Mouse (Mus musculus) hindbrain, embryonic 11.5 days (tissue): ENCODE measurements around the gene Plscr3. TPM values are rescaled to one million over a fixed set of nuclear protein-coding genes. Genes with fewer than 3 reads are reported as not detected.

ENCODE experiments used
- ATAC-seq: fragments of 200-750 bp; cut with Nextera tagmentation; 2 replicates; pipeline ENCODE4 v1.8.0; 2017; ENCODE audit warnings: mild to moderate bottlenecking, moderate TSS enrichment, moderate library complexity; ENCODE audit not compliant: low FRiP score
- DNase-seq: peaks from one replicate; pipeline ENCODE4 v3.0.0-alpha.2; 2015; ENCODE audit warnings: low spot score
- H3K27ac ChIP-seq: fragments of 300-500 bp; sonication (generic); 2 replicates; pipeline ENCODE4 v1.5.1; 2014; ENCODE audit warnings: mild to moderate bottlenecking, low read depth, low read length
- H3K27me3 ChIP-seq: fragments of 300-500 bp; sonication (generic); 2 replicates; pipeline ENCODE4 v1.6.1; 2014; ENCODE audit warnings: mild to moderate bottlenecking, low read length, moderate library complexity, mixed read lengths; ENCODE audit not compliant: control insufficient read depth, insufficient read depth
- H3K36me3 ChIP-seq: fragments of 300-500 bp; sonication (generic); 2 replicates; pipeline ENCODE4 v1.6.1; 2014; ENCODE audit warnings: mild to moderate bottlenecking, low read length, moderate library complexity, mixed read lengths; ENCODE audit not compliant: control insufficient read depth, insufficient read depth
- H3K4me1 ChIP-seq: fragments of 300-500 bp; sonication (generic); replicated peaks from 2 replicates; pipeline ENCODE4 v1.6.1; 2014; ENCODE audit warnings: low read length, mixed read lengths; ENCODE audit not compliant: control insufficient read depth, insufficient read depth
- H3K4me2 ChIP-seq: fragments of 300-500 bp; sonication (generic); replicated peaks from 2 replicates; pipeline ENCODE4 v1.6.1; 2014; ENCODE audit warnings: mild to moderate bottlenecking, low read depth, low read length
- H3K4me3 ChIP-seq: fragments of 300-500 bp; sonication (generic); 2 replicates; pipeline ENCODE4 v1.5.1; 2014; ENCODE audit warnings: low read depth, low read length
- H3K9ac ChIP-seq: fragments of 300-500 bp; sonication (generic); 2 replicates; pipeline ENCODE4 v1.6.1; 2014; ENCODE audit warnings: low read depth, low read length
- H3K9me3 ChIP-seq: fragments of 300-500 bp; sonication (generic); 2 replicates; pipeline ENCODE4 v1.6.1; 2016; ENCODE audit warnings: low read length; ENCODE audit not compliant: control insufficient read depth
- WGBS: fragments of 180-500 bp; shearing (Covaris S2); extraction: QIAGEN DNeasy Blood & Tissue Kit; methylation state at CpG from one replicate; pipeline ENCODE4 v1.1.7; 2014; 5-methylcytosine and 5-hydroxymethylcytosine counted together
- polyA plus RNA-seq: library from polyadenylated mRNA; unstranded; fragments of >200 nt; fragmentation: Nextera tagmentation; extraction: Ambion mirVana; gene quantifications from 2 replicates; pipeline ENCODE4 v1.2.1, GENCODE M21; 2014

Plscr3 gene
- polyA plus RNA-seq, 1 experiment from 2014 or later: 62.6 TPM

DNA sequence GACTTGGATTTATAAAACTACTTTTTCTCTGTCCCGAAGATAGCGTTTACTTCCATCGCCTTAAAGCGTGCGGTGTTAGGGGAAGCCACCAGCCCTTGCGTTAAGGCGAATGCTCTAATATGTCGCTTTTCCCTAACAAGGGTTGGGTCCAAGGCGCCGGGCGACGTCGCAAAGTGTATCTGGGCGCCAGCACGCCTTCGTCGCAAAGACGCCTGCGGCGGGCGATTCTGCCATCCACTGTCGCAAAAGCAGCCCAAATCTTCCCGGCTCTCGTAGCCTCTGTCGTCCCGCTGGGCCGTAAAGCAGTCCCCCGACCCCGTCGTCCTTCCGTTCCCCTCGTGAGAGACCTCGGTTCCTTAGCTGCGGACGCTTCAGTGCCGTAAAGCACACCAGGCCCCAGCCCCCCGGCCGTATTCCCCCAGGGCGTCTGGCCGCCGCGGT lies 55.2 kb downstream of the Plscr3 start:
- Histone ChIP-seq H3K4me2 (peak overlapping the region; percentile 97), H3K4me1 (peaks cover 14% of the 10 kb centered on the region), H3K9ac (peak overlapping the region; percentile 96), H3K27me3 (no peaks in the 10 kb centered on the region), H3K36me3 (peaks cover 12% of the 10 kb centered on the region), H3K9me3 (no peaks in the 10 kb centered on the region), H3K27ac (peak overlapping the region; percentile 96), H3K4me3 (peak overlapping the region; percentile 92)
- DNase-seq (peak; percentile 96), ATAC-seq (peak; percentile 73)
- 0% methylated on average over 42 of the region's 42 CpGs for WGBS

Other genes starting within 250 kb of the Plscr3 start
- 11.7 and 13.1 TPM in 2 replicates for gene Atp1b2, start 240.4 kb upstream of the Plscr3 start, polyA plus RNA-seq
- 0.17 TPM in 1 of 2 replicates, not detected in the other for gene Shbg, start 228.5 kb upstream of the Plscr3 start, polyA plus RNA-seq
- gene Sat2, start 224.4 kb upstream of the Plscr3 start, polyA plus RNA-seq: 15.0 and 20.6 TPM in 2 replicates
- gene Fxr2, start 213.4 kb upstream of the Plscr3 start, polyA plus RNA-seq: 30.1 and 31.3 TPM in 2 replicates
- not detected in 2 replicates for gene Sox15, start 191.1 kb upstream of the Plscr3 start, polyA plus RNA-seq
- gene Mpdu1, start 183.7 kb upstream of the Plscr3 start, polyA plus RNA-seq: 28.0 and 45.3 TPM in 2 replicates
- 8.2 and 8.7 TPM in 2 replicates for gene Cd68, start 180.2 kb upstream of the Plscr3 start, polyA plus RNA-seq
- 891 and 905 TPM in 2 replicates for gene Eif4a1, start 174.0 kb upstream of the Plscr3 start, polyA plus RNA-seq
- 85.8 and 101 TPM in 2 replicates for gene Senp3, start 164.3 kb upstream of the Plscr3 start, polyA plus RNA-seq
- gene Tnfsf13, start 160.6 kb upstream of the Plscr3 start, polyA plus RNA-seq: not detected in 2 replicates
- 2.2 and 4.0 TPM in 2 replicates for gene Tnfsf12, start 150.5 kb upstream of the Plscr3 start, polyA plus RNA-seq
- gene Tnfsfm13, start 150.3 kb upstream of the Plscr3 start, polyA plus RNA-seq: 0.61 and 1.1 TPM in 2 replicates
- 46.5 and 50.1 TPM in 2 replicates for gene Polr2a, start 87.7 kb upstream of the Plscr3 start, polyA plus RNA-seq
- 0.57 and 1.1 TPM in 2 replicates for gene Slc35g3, start 84.4 kb upstream of the Plscr3 start, polyA plus RNA-seq
- gene Zbtb4, start 80.5 kb upstream of the Plscr3 start, polyA plus RNA-seq: 1.3 and 1.7 TPM in 2 replicates
- 1.2 and 1.5 TPM in 2 replicates for gene Chrnb1, start 50.4 kb upstream of the Plscr3 start, polyA plus RNA-seq
- 2.2 and 2.8 TPM in 2 replicates for gene Fgf11, start 44.5 kb upstream of the Plscr3 start, polyA plus RNA-seq
- gene Tmem102, start 40.8 kb upstream of the Plscr3 start, polyA plus RNA-seq: 0.83 and 0.93 TPM in 2 replicates
- not detected in 2 replicates for gene Gm39566, start 31.1 kb upstream of the Plscr3 start, polyA plus RNA-seq
- not detected in 2 replicates for gene Spem2, start 27.9 kb upstream of the Plscr3 start, polyA plus RNA-seq
- gene Spem1, start 24.2 kb upstream of the Plscr3 start, polyA plus RNA-seq: 0.17 and 0.38 TPM in 2 replicates
- gene Nlgn2, start 8.6 kb upstream of the Plscr3 start, polyA plus RNA-seq: 11.5 and 16.1 TPM in 2 replicates
- 268 and 276 TPM in 2 replicates for gene Tmem256, start 7.9 kb upstream of the Plscr3 start, polyA plus RNA-seq
- gene Tnk1, start 12.4 kb downstream of the Plscr3 start, polyA plus RNA-seq: 0.52 TPM in 1 of 2 replicates, not detected in the other
- not detected in 2 replicates for gene Tmem95, start 31.6 kb downstream of the Plscr3 start, polyA plus RNA-seq
- 2.3 and 2.4 TPM in 2 replicates for gene Kctd11, start 35.0 kb downstream of the Plscr3 start, polyA plus RNA-seq
- gene Acap1, start 49.2 kb downstream of the Plscr3 start, polyA plus RNA-seq: 0.45 and 1.4 TPM in 2 replicates
- 14.5 and 14.7 TPM in 2 replicates for gene 2810408A11Rik, start 54.6 kb downstream of the Plscr3 start, polyA plus RNA-seq
- 15.0 and 20.6 TPM in 2 replicates for gene Neurl4, start 54.7 kb downstream of the Plscr3 start, polyA plus RNA-seq
- gene Gps2, start 67.5 kb downstream of the Plscr3 start, polyA plus RNA-seq: 84.3 and 89.0 TPM in 2 replicates
- gene Eif5a, start 75.6 kb downstream of the Plscr3 start, polyA plus RNA-seq: 1,842 and 1,860 TPM in 2 replicates
- gene Ybx2, start 89.4 kb downstream of the Plscr3 start, polyA plus RNA-seq: 3.1 and 4.8 TPM in 2 replicates
- gene Slc2a4, start 101.8 kb downstream of the Plscr3 start, polyA plus RNA-seq: 7.9 and 9.6 TPM in 2 replicates
- gene Cldn7, start 118.4 kb downstream of the Plscr3 start, polyA plus RNA-seq: 8.2 and 8.4 TPM in 2 replicates
- gene Ctdnep1, start 134.8 kb downstream of the Plscr3 start, polyA plus RNA-seq: 23.8 and 26.8 TPM in 2 replicates
- 154 and 163 TPM in 2 replicates for gene Elp5, start 136.1 kb downstream of the Plscr3 start, polyA plus RNA-seq
- gene Gabarap, start 144.8 kb downstream of the Plscr3 start, polyA plus RNA-seq: 621 and 643 TPM in 2 replicates
- gene Phf23, start 149.4 kb downstream of the Plscr3 start, polyA plus RNA-seq: 56.7 and 57.5 TPM in 2 replicates
- gene Dvl2, start 154.2 kb downstream of the Plscr3 start, polyA plus RNA-seq: 24.6 and 27.2 TPM in 2 replicates
- 45.1 and 52.1 TPM in 2 replicates for gene Acadvl, start 169.0 kb downstream of the Plscr3 start, polyA plus RNA-seq
- 13.2 and 18.7 TPM in 2 replicates for gene Dlg4, start 170.6 kb downstream of the Plscr3 start, polyA plus RNA-seq
- gene Asgr1, start 207.7 kb downstream of the Plscr3 start, polyA plus RNA-seq: 0.29 and 0.40 TPM in 2 replicates
- gene Asgr2, start 246.3 kb downstream of the Plscr3 start, polyA plus RNA-seq: not detected in 2 replicates